Mouse (Mus musculus): ENCODE data around the gene Dbp. TPM values are rescaled to one million over a fixed set of nuclear protein-coding genes. Genes with fewer than 3 reads are reported as not detected.

The Dbp gene
- polyA plus RNA-seq, 1 experiment from 2014 or later, result 3.3 TPM

DNA sequence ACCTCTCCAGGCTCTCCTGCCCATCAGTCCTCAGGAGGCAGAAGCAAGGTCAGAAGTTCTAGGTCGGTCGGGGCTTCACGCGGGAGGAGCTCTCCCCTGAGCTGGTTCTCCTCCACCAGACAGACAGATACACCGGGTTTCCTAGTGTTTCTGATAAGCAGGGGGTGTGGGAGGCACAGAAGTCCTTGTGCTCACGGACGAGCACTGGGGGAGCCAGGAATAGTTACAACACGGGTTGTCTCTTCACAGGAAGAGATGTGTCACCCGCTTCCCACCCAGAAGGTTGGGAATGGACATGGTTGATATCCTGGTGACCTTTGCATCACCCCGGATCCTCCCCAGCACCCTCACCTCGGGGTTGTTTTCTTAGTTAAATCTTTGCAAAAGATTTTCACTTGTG, 15.1 kb upstream of the Dbp start:
- DNase-seq (ENCODE audit: low spot score) (no peak), ATAC-seq (replicated peaks; ENCODE audit: low FRiP score) (no peak)
- H3K4me3 ChIP-seq (ENCODE audit: low read depth, low read length), result no peak overlapping the region
- no peak overlapping the region for H3K27ac ChIP-seq (ENCODE audit: low read depth, low read length)
- no peaks in the 10 kb centered on the region for H3K36me3 ChIP-seq (ENCODE audit: control insufficient read depth, insufficient read depth, low read length)
- WGBS, result 80% methylated on average over 11 of the region's 11 CpGs
- H3K9ac ChIP-seq (ENCODE audit: low read length), result no peak overlapping the region
- H3K9me3 ChIP-seq (ENCODE audit: control insufficient read depth, low read length), result no peaks in the 10 kb centered on the region
- H3K4me1 ChIP-seq (replicated peaks; ENCODE audit: control insufficient read depth, insufficient read depth, low read length), result no peaks in the 10 kb centered on the region
- no peaks in the 10 kb centered on the region for H3K27me3 ChIP-seq (ENCODE audit: control insufficient read depth, insufficient read depth, low read length)
- H3K4me2 ChIP-seq (ENCODE audit: low read depth, low read length, severe bottlenecking), result no peak overlapping the region

DNA sequence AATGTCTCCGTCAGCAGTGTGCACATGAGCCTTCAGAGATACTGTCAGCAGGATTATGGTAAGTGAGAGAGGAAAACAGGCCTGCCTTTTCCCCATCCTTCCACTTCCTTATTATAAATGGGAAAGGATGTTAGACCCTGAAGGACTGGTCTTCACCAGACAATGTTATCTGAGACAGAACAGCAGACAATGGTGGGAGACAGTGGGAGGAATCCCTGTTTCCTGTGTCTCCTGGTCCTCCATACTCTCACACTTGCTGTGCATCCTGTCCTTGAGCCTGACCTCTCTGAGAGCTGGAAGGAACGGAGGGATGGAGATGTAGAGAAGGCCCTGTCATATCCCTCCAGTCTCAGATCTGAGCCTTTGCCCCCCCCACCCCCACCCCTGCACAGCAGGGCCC, 12.5 kb upstream of the Dbp start:
- H3K36me3 ChIP-seq (ENCODE audit: control insufficient read depth, insufficient read depth, low read length), result no peaks in the 10 kb centered on the region
- no peak for ATAC-seq (replicated peaks; ENCODE audit: low FRiP score)
- no peak overlapping the region for H3K4me3 ChIP-seq (ENCODE audit: low read depth, low read length)
- no peak for DNase-seq (ENCODE audit: low spot score)
- H3K9me3 ChIP-seq (ENCODE audit: control insufficient read depth, low read length), result no peaks in the 10 kb centered on the region
- H3K27ac ChIP-seq (ENCODE audit: low read depth, low read length), result no peak overlapping the region
- 92% methylated on average over 2 of the region's 2 CpGs for WGBS
- H3K9ac ChIP-seq (ENCODE audit: low read length), result no peak overlapping the region
- no peaks in the 10 kb centered on the region for H3K27me3 ChIP-seq (ENCODE audit: control insufficient read depth, insufficient read depth, low read length)
- H3K4me2 ChIP-seq (ENCODE audit: low read depth, low read length, severe bottlenecking), result no peak overlapping the region
- no peaks in the 10 kb centered on the region for H3K4me1 ChIP-seq (replicated peaks; ENCODE audit: control insufficient read depth, insufficient read depth, low read length)

- WGBS, result 90% methylated on average over 50 of the region's 50 CpGs
- Histone ChIP-seq H3K27ac (ENCODE audit: low read depth, low read length) (no peak within 1 kb of the TSS), H3K9me3 (ENCODE audit: control insufficient read depth, low read length) (no peaks in the 10 kb centered on the region)
These were observed 10.8 kb upstream of the Dbp start, which contains the start of gene Sec1 for GRCm38 (mm10) chr7:45693921-45694591. TSS of gene Sec1 (minus strand) at chr7:45694402.

DNA sequence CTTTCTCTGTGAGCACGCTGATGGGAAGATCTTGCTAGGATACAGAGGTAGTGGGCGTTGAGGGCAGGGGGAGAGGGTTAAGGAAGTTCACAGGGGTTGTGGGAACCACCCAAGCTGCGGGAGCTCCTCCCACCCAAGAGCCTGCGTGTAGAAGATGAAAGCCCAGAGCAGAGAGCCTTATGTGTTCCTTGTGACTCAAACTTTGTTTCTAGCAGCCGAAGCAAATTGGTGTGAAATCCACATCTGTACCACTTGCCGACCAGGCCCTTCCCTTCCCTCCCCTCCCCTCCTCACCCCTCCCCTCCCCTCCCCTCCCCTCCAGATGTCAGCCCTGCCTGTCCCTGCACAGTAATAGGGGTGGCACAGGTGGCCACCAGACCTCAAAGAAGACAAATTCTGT, 9.8 kb upstream of the Dbp start:
- Histone ChIP-seq H3K27ac (ENCODE audit: low read depth, low read length) (no peak overlapping the region), H3K9me3 (ENCODE audit: control insufficient read depth, low read length) (no peaks in the 10 kb centered on the region), H3K4me2 (ENCODE audit: low read depth, low read length, severe bottlenecking) (no peak overlapping the region), H3K36me3 (ENCODE audit: control insufficient read depth, insufficient read depth, low read length) (no peaks in the 10 kb centered on the region), H3K9ac (ENCODE audit: low read length) (no peak overlapping the region), H3K27me3 (ENCODE audit: control insufficient read depth, insufficient read depth, low read length) (peaks cover 16% of the 10 kb centered on the region), H3K4me3 (ENCODE audit: low read depth, low read length) (no peak overlapping the region), H3K4me1 (replicated peaks; ENCODE audit: control insufficient read depth, insufficient read depth, low read length) (peaks cover 4% of the 10 kb centered on the region)
- ATAC-seq (replicated peaks; ENCODE audit: low FRiP score), result no peak
- WGBS, result 48% methylated on average over 6 of the region's 6 CpGs
- DNase-seq (ENCODE audit: low spot score), result no peak

More at GRCm38 (mm10) chr7:45693921-45694591, 10.8 kb upstream of the Dbp start, which contains the start of gene Sec1:
- no peak within 1 kb of the TSS for H3K4me2 ChIP-seq (ENCODE audit: low read depth, low read length, severe bottlenecking)
- H3K9ac ChIP-seq (ENCODE audit: low read length), result no peak within 1 kb of the TSS
- ATAC-seq (replicated peaks; ENCODE audit: low FRiP score) (no peak), DNase-seq (ENCODE audit: low spot score) (no peak)
- no peak within 1 kb of the TSS for H3K4me3 ChIP-seq (ENCODE audit: low read depth, low read length)
- no peaks in the 10 kb centered on the region for H3K4me1 ChIP-seq (replicated peaks; ENCODE audit: control insufficient read depth, insufficient read depth, low read length)
- no peaks in the 10 kb centered on the region for H3K36me3 ChIP-seq (ENCODE audit: control insufficient read depth, insufficient read depth, low read length)
- peaks cover 6% of the 10 kb centered on the region for H3K27me3 ChIP-seq (ENCODE audit: control insufficient read depth, insufficient read depth, low read length)

GRCm38 (mm10) chr7:45697894-45698293, 7.0 kb upstream of the Dbp start:
- Histone ChIP-seq H3K4me2 (ENCODE audit: low read depth, low read length, severe bottlenecking) (no peak overlapping the region), H3K4me3 (ENCODE audit: low read depth, low read length) (no peak overlapping the region), H3K4me1 (replicated peaks; ENCODE audit: control insufficient read depth, insufficient read depth, low read length) (peaks cover 7% of the 10 kb centered on the region), H3K27ac (ENCODE audit: low read depth, low read length) (no peak overlapping the region), H3K9me3 (ENCODE audit: control insufficient read depth, low read length) (no peaks in the 10 kb centered on the region), H3K9ac (ENCODE audit: low read length) (no peak overlapping the region), H3K27me3 (ENCODE audit: control insufficient read depth, insufficient read depth, low read length) (peaks cover 20% of the 10 kb centered on the region), H3K36me3 (ENCODE audit: control insufficient read depth, insufficient read depth, low read length) (no peaks in the 10 kb centered on the region)
- DNase-seq (ENCODE audit: low spot score) (no peak), ATAC-seq (replicated peaks; ENCODE audit: low FRiP score) (no peak)
- 82% methylated on average over 6 of the region's 7 CpGs for WGBS

- H3K27me3 ChIP-seq (ENCODE audit: control insufficient read depth, insufficient read depth, low read length), result peaks cover 20% of the 10 kb centered on the region
- peak within 1 kb of the TSS; percentile 32 for H3K4me3 ChIP-seq (ENCODE audit: low read depth, low read length)
- no peak within 1 kb of the TSS for H3K27ac ChIP-seq (ENCODE audit: low read depth, low read length)
- peak within 1 kb of the TSS; percentile 70 for H3K4me2 ChIP-seq (ENCODE audit: low read depth, low read length, severe bottlenecking)
- peak within 1 kb of the TSS; percentile 62 for H3K9ac ChIP-seq (ENCODE audit: low read length)
- ATAC-seq (replicated peaks; ENCODE audit: low FRiP score) (no peak), DNase-seq (ENCODE audit: low spot score) (peak; percentile 65)
- WGBS, result under 1% methylated on average over 36 of the region's 36 CpGs
- no peaks in the 10 kb centered on the region for H3K36me3 ChIP-seq (ENCODE audit: control insufficient read depth, insufficient read depth, low read length)
- H3K9me3 ChIP-seq (ENCODE audit: control insufficient read depth, low read length), result no peaks in the 10 kb centered on the region
- H3K4me1 ChIP-seq (replicated peaks; ENCODE audit: control insufficient read depth, insufficient read depth, low read length), result peaks cover 10% of the 10 kb centered on the region
These were observed 5.3 kb upstream of the Dbp start, which contains the start of gene Car11 for GRCm38 (mm10) chr7:45699523-45700141. TSS of gene Car11 (plus strand) at chr7:45699843.

DNA sequence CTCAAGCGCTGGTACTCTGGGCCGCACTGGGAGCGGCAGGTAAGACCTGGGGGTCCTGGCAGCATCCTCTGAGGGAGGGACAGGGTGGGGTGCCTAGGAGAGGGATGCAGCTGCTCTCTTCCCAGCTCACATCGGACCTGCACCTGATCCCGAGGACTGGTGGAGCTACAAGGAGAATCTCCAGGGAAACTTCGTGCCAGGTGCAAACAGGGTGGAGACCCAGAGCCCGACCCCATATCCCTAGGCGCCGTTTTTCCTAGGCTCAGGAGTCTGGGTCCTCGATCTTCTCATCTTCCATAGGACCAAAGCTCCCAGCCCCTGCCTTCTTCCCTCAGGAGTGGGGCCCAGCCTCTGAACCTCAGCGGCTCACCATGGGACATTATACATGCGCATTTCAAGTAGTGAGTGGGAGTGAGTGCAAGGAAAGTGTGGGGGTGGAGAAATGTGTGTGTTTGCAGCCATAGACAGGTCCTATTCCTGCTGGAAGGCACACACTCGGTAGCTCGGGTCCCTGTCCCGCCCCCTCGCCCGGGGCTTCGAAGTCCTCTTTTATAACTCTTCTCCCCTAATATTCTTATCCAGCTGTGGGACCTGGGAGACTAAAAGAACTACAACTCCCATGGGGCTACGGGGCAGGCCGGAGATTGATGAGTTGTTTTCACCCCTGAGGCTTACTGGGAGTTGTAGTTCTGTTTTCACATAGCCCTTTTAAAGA, 4.4 kb upstream of the Dbp start:
- Histone ChIP-seq H3K4me1 (replicated peaks; ENCODE audit: control insufficient read depth, insufficient read depth, low read length) (peaks cover 11% of the 10 kb centered on the region), H3K9me3 (ENCODE audit: control insufficient read depth, low read length) (no peaks in the 10 kb centered on the region), H3K4me2 (ENCODE audit: low read depth, low read length, severe bottlenecking) (peak overlapping the region; percentile 70), H3K27ac (ENCODE audit: low read depth, low read length) (no peak overlapping the region), H3K36me3 (ENCODE audit: control insufficient read depth, insufficient read depth, low read length) (no peaks in the 10 kb centered on the region), H3K4me3 (ENCODE audit: low read depth, low read length) (peak overlapping the region; percentile 32), H3K9ac (ENCODE audit: low read length) (peak overlapping the region; percentile 62), H3K27me3 (ENCODE audit: control insufficient read depth, insufficient read depth, low read length) (peaks cover 20% of the 10 kb centered on the region)
- WGBS, result 1% methylated on average over 20 of the region's 20 CpGs
- DNase-seq (ENCODE audit: low spot score) (peak; percentile 76), ATAC-seq (replicated peaks; ENCODE audit: low FRiP score) (peak; percentile 28; the same call in 1 of the 2 replicates)

DNA sequence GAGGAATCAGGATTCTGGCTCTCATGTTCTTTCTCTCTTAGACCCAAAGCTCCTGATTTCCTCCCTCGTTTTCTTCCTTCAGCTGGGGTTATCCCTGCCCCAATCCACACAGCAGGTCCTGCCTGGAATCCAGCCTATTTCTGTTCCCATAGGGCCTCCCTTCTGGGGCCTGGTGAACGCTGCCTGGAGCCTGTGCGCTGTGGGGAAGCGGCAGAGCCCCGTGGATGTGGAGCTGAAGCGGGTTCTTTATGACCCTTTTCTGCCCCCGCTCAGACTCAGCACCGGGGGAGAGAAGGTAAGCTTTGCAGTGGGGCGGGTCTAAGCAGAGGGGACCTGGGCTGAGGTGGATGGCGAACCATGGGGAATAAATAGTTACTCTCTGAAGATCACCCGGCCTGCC, 3.8 kb upstream of the Dbp start:
- H3K9ac ChIP-seq (ENCODE audit: low read length), result peak overlapping the region; percentile 4; the same call in 1 of the 2 replicates
- peaks cover 17% of the 10 kb centered on the region for H3K4me1 ChIP-seq (replicated peaks; ENCODE audit: control insufficient read depth, insufficient read depth, low read length)
- ATAC-seq (replicated peaks; ENCODE audit: low FRiP score), result no peak
- peak; percentile 56 for DNase-seq (ENCODE audit: low spot score)
- H3K27me3 ChIP-seq (ENCODE audit: control insufficient read depth, insufficient read depth, low read length), result peaks cover 20% of the 10 kb centered on the region
- H3K36me3 ChIP-seq (ENCODE audit: control insufficient read depth, insufficient read depth, low read length), result no peaks in the 10 kb centered on the region
- 28% methylated on average over 11 of the region's 11 CpGs for WGBS
- H3K27ac ChIP-seq (ENCODE audit: low read depth, low read length), result no peak overlapping the region
- H3K9me3 ChIP-seq (ENCODE audit: control insufficient read depth, low read length), result no peaks in the 10 kb centered on the region
- peak overlapping the region; percentile 3; the same call in 1 of the 2 replicates for H3K4me2 ChIP-seq (ENCODE audit: low read depth, low read length, severe bottlenecking)
- no peak overlapping the region for H3K4me3 ChIP-seq (ENCODE audit: low read depth, low read length)

Measured in forebrain, embryonic 11.5 days (tissue).